ENCODE assay signal across 34 mouse cellular contexts in genomic region chr13:53333769-53334168, GRCm38 (mm10). TPM values are rescaled to one million over a fixed set of nuclear protein-coding genes. Genes with fewer than 3 reads are reported as not detected.
"Had no signal": no experiment of that assay in that cellular context is flagged by ENCODE, and none has a peak within 500 bp of the region (broad histone marks: within the 10 kb centered on the region; RNA-seq: fewer than 3 reads in every experiment).

No protein-coding gene starts in this region.

- H3K27me3 ChIP-seq: heart, embryonic 12.5 days; heart, embryonic 13.5 days; heart, embryonic 15.5 days; hindbrain, embryonic 12.5 days; hindbrain, embryonic 13.5 days; hindbrain, embryonic 15.5 days; intestine, embryonic 15.5 days; kidney, embryonic 15.5 days had no signal

- DNase-seq: heart, adult 2 months; heart, postnatal 10 days; heart, postnatal 14 days; heart, postnatal 36 days; heart, postnatal 4 days; kidney, adult 11 months; kidney, adult 18-20 months; kidney, adult 8-10 months; kidney, adult 9 months; kidney, postnatal 10 days; kidney, postnatal 14 days; kidney, postnatal 25 days; kidney, postnatal 36 days; kidney, postnatal 4 days; layer of hippocampus, adult 9-11 months; layer of hippocampus, postnatal 36 days had no signal

- H3K4me1 ChIP-seq: heart, embryonic 10.5 days; heart, embryonic 12.5 days; hindbrain, embryonic 10.5 days; hindbrain, embryonic 12.5 days; hindbrain, embryonic 13.5 days; hindbrain, embryonic 15.5 days; intestine, embryonic 15.5 days; kidney, embryonic 15.5 days had no signal

- H3K27ac ChIP-seq: heart, adult 2 months; heart, embryonic 10.5 days; heart, embryonic 13.5 days; heart, embryonic 15.5 days; hindbrain, embryonic 10.5 days; hindbrain, embryonic 12.5 days; hindbrain, embryonic 13.5 days; hindbrain, embryonic 14.5 days; hindbrain, embryonic 15.5 days; hindbrain, postnatal 0 days; intestine, embryonic 15.5 days; kidney, embryonic 15.5 days; kidney, postnatal 0 days; layer of hippocampus, adult 2 months had no signal

- ATAC-seq: hindbrain, embryonic 16.5 days; inflammation-experienced regulatory T-cells, adult 6 months; intestine, embryonic 15.5 days; intestine, embryonic 16.5 days; intestine, postnatal 0 days had no signal

- H3K4me3 ChIP-seq: heart, adult 2 months; heart, embryonic 10.5 days; heart, embryonic 12.5 days; heart, embryonic 13.5 days; heart, embryonic 15.5 days; hindbrain, embryonic 10.5 days; hindbrain, embryonic 12.5 days; hindbrain, embryonic 13.5 days; hindbrain, embryonic 15.5 days; intestine, embryonic 15.5 days; kidney, embryonic 15.5 days; layer of hippocampus, adult 2 months had no signal

RNA-seq across cellular contexts. Expression of gene Ror2, which starts 47.8 kb away (rescaled TPM):
- polyA plus RNA-seq: inflammation-experienced regulatory T-cells, adult 6 months had no signal
